Mouse (Mus musculus): ENCODE data around the gene Fat1. TPM values are rescaled to one million over a fixed set of nuclear protein-coding genes. Genes with fewer than 3 reads are reported as not detected.

Fat1 gene
- polyA plus RNA-seq, 1 experiment: 24.4 TPM

- Histone ChIP-seq H3K4me3 (ENCODE audit: insufficient read depth, poor library complexity, severe bottlenecking) (no peak overlapping the region), H3K79me2 (ENCODE audit: control insufficient read depth, insufficient read depth) (no peaks in the 10 kb centered on the region), H3K79me3 (ENCODE audit: low read depth) (no peaks in the 10 kb centered on the region), H3ac (ENCODE audit: control insufficient read depth, insufficient read length, low read depth) (no peak overlapping the region), H3K27me3 (ENCODE audit: control insufficient read depth, insufficient read depth, insufficient read length) (no peaks in the 10 kb centered on the region), H3K36me3 (ENCODE audit: control insufficient read depth, insufficient read depth) (peaks cover 73% of the 10 kb centered on the region)
- TF ChIP-seq USF1 (IDR thresholded peaks at IDR 0.05; ENCODE audit: low read depth): no peak
- no peak for TF ChIP-seq MYOG (IDR thresholded peaks at IDR 0.05; ENCODE audit: control insufficient read depth, extremely low read depth, insufficient read length)
- no peak for TF ChIP-seq FOSL1 (IDR thresholded peaks at IDR 0.05; ENCODE audit: insufficient read depth, low read length, poor library complexity, severe bottlenecking)
- no peak for TF ChIP-seq CEBPB (IDR thresholded peaks at IDR 0.05; ENCODE audit: low read depth)
- no peak for TF ChIP-seq CTCF (IDR thresholded peaks at IDR 0.05; ENCODE audit: control insufficient read depth, insufficient read depth, insufficient read length)
These were observed 78.6 kb downstream of the Fat1 start for GRCm38 (mm10) chr8:45013852-45014251.

GRCm38 (mm10) chr8:45014498-45015067 lies 79.3 kb downstream of the Fat1 start:
- H3K27me3 ChIP-seq (ENCODE audit: control insufficient read depth, insufficient read depth, insufficient read length): no peaks in the 10 kb centered on the region
- no peak overlapping the region for H3K4me3 ChIP-seq (ENCODE audit: insufficient read depth, poor library complexity, severe bottlenecking)
- no peaks in the 10 kb centered on the region for H3K79me2 ChIP-seq (ENCODE audit: control insufficient read depth, insufficient read depth)
- no peaks in the 10 kb centered on the region for H3K79me3 ChIP-seq (ENCODE audit: low read depth)
- H3K36me3 ChIP-seq (ENCODE audit: control insufficient read depth, insufficient read depth): peaks cover 71% of the 10 kb centered on the region
- TF ChIP-seq CTCF (IDR thresholded peaks at IDR 0.05; ENCODE audit: control insufficient read depth, insufficient read depth, insufficient read length) (no peak), MYOG (IDR thresholded peaks at IDR 0.05; ENCODE audit: control insufficient read depth, extremely low read depth, insufficient read length) (no peak), CEBPB (IDR thresholded peaks at IDR 0.05; ENCODE audit: low read depth) (no peak), MAX (IDR thresholded peaks at IDR 0.05) (no peak), USF1 (IDR thresholded peaks at IDR 0.05; ENCODE audit: low read depth) (no peak), MYOD1 (IDR thresholded peaks at IDR 0.05; ENCODE audit: control insufficient read depth, insufficient read length, low read depth) (no peak), FOSL1 (IDR thresholded peaks at IDR 0.05; ENCODE audit: insufficient read depth, low read length, poor library complexity, severe bottlenecking) (no peak)
- no peak overlapping the region for H3ac ChIP-seq (ENCODE audit: control insufficient read depth, insufficient read length, low read depth)

GRCm38 (mm10) chr8:45015876-45016275 lies 80.6 kb downstream of the Fat1 start:
- Histone ChIP-seq H3K4me3 (ENCODE audit: insufficient read depth, poor library complexity, severe bottlenecking) (no peak overlapping the region), H3K36me3 (ENCODE audit: control insufficient read depth, insufficient read depth) (peaks cover 64% of the 10 kb centered on the region), H3K27me3 (ENCODE audit: control insufficient read depth, insufficient read depth, insufficient read length) (no peaks in the 10 kb centered on the region), H3K79me2 (ENCODE audit: control insufficient read depth, insufficient read depth) (no peaks in the 10 kb centered on the region), H3ac (ENCODE audit: control insufficient read depth, insufficient read length, low read depth) (no peak overlapping the region), H3K79me3 (ENCODE audit: low read depth) (no peaks in the 10 kb centered on the region)
- TF ChIP-seq MYOG (IDR thresholded peaks at IDR 0.05; ENCODE audit: control insufficient read depth, extremely low read depth, insufficient read length) (no peak), MAX (IDR thresholded peaks at IDR 0.05) (no peak), CEBPB (IDR thresholded peaks at IDR 0.05; ENCODE audit: low read depth) (no peak), MYOD1 (IDR thresholded peaks at IDR 0.05; ENCODE audit: control insufficient read depth, insufficient read length, low read depth) (no peak), CTCF (IDR thresholded peaks at IDR 0.05; ENCODE audit: control insufficient read depth, insufficient read depth, insufficient read length) (no peak), USF1 (IDR thresholded peaks at IDR 0.05; ENCODE audit: low read depth) (no peak), FOSL1 (IDR thresholded peaks at IDR 0.05; ENCODE audit: insufficient read depth, low read length, poor library complexity, severe bottlenecking) (no peak)

- H3K4me3 ChIP-seq (ENCODE audit: insufficient read depth, poor library complexity, severe bottlenecking): no peak overlapping the region
- H3K27me3 ChIP-seq (ENCODE audit: control insufficient read depth, insufficient read depth, insufficient read length): no peaks in the 10 kb centered on the region
- H3ac ChIP-seq (ENCODE audit: control insufficient read depth, insufficient read length, low read depth): no peak overlapping the region
- TF ChIP-seq CTCF (IDR thresholded peaks at IDR 0.05; ENCODE audit: control insufficient read depth, insufficient read depth, insufficient read length) (no peak), MYOD1 (IDR thresholded peaks at IDR 0.05; ENCODE audit: control insufficient read depth, insufficient read length, low read depth) (no peak), CEBPB (IDR thresholded peaks at IDR 0.05; ENCODE audit: low read depth) (no peak), MAX (IDR thresholded peaks at IDR 0.05) (no peak), FOSL1 (IDR thresholded peaks at IDR 0.05; ENCODE audit: insufficient read depth, low read length, poor library complexity, severe bottlenecking) (no peak), MYOG (IDR thresholded peaks at IDR 0.05; ENCODE audit: control insufficient read depth, extremely low read depth, insufficient read length) (no peak), USF1 (IDR thresholded peaks at IDR 0.05; ENCODE audit: low read depth) (no peak)
- peaks cover 1% of the 10 kb centered on the region for H3K79me3 ChIP-seq (ENCODE audit: low read depth)
- H3K79me2 ChIP-seq (ENCODE audit: control insufficient read depth, insufficient read depth): no peaks in the 10 kb centered on the region
- H3K36me3 ChIP-seq (ENCODE audit: control insufficient read depth, insufficient read depth): peaks cover 67% of the 10 kb centered on the region
These were observed 84.0 kb downstream of the Fat1 start for GRCm38 (mm10) chr8:45019241-45019640.

- peaks cover 70% of the 10 kb centered on the region for H3K36me3 ChIP-seq (ENCODE audit: control insufficient read depth, insufficient read depth)
- no peaks in the 10 kb centered on the region for H3K79me2 ChIP-seq (ENCODE audit: control insufficient read depth, insufficient read depth)
- TF ChIP-seq CTCF (IDR thresholded peaks at IDR 0.05; ENCODE audit: control insufficient read depth, insufficient read depth, insufficient read length) (no peak), MYOG (IDR thresholded peaks at IDR 0.05; ENCODE audit: control insufficient read depth, extremely low read depth, insufficient read length) (no peak), USF1 (IDR thresholded peaks at IDR 0.05; ENCODE audit: low read depth) (no peak), FOSL1 (IDR thresholded peaks at IDR 0.05; ENCODE audit: insufficient read depth, low read length, poor library complexity, severe bottlenecking) (no peak), MAX (IDR thresholded peaks at IDR 0.05) (no peak), MYOD1 (IDR thresholded peaks at IDR 0.05; ENCODE audit: control insufficient read depth, insufficient read length, low read depth) (no peak), CEBPB (IDR thresholded peaks at IDR 0.05; ENCODE audit: low read depth) (no peak)
These were observed 85.9 kb downstream of the Fat1 start for GRCm38 (mm10) chr8:45021171-45021570.

More at GRCm38 (mm10) chr8:45021171-45021570, 85.9 kb downstream of the Fat1 start:
- Histone ChIP-seq H3ac (ENCODE audit: control insufficient read depth, insufficient read length, low read depth) (no peak overlapping the region), H3K27me3 (ENCODE audit: control insufficient read depth, insufficient read depth, insufficient read length) (no peaks in the 10 kb centered on the region), H3K79me3 (ENCODE audit: low read depth) (peaks cover 1% of the 10 kb centered on the region), H3K4me3 (ENCODE audit: insufficient read depth, poor library complexity, severe bottlenecking) (no peak overlapping the region)

All from C2C12 (cell line).